Mouse (Mus musculus) midbrain, embryonic 16.5 days (tissue): ENCODE results near the gene Cd82. TPM values are rescaled to one million over a fixed set of nuclear protein-coding genes. Genes with fewer than 3 reads are reported as not detected.

Experiments used
- ATAC-seq: fragments of 200-750 bp; cut with Nextera tagmentation; 2 replicates; pipeline ENCODE4 v1.8.0; 2017; ENCODE audit warnings: moderate TSS enrichment
- H3K27ac ChIP-seq: fragments of 300-500 bp; sonication (generic); 2 replicates; pipeline ENCODE4 v1.5.1; 2014; ENCODE audit warnings: mild to moderate bottlenecking, low read length, mixed read lengths
- H3K27me3 ChIP-seq: fragments of 300-500 bp; sonication (generic); 2 replicates; pipeline ENCODE4 v1.6.1; 2014; ENCODE audit warnings: low read depth, low read length, mixed read lengths; ENCODE audit not compliant: control insufficient read depth, insufficient read depth
- H3K36me3 ChIP-seq: fragments of 300-500 bp; sonication (generic); 2 replicates; pipeline ENCODE4 v1.6.1; 2014; ENCODE audit warnings: mild to moderate bottlenecking, low read length, moderate library complexity, mixed read lengths; ENCODE audit not compliant: control insufficient read depth, insufficient read depth
- H3K4me1 ChIP-seq: fragments of 300-500 bp; sonication (generic); 2 replicates; pipeline ENCODE4 v1.6.1; 2014; ENCODE audit warnings: mild to moderate bottlenecking, low read length, mixed read lengths; ENCODE audit not compliant: control insufficient read depth, insufficient read depth
- H3K4me2 ChIP-seq: fragments of 300-500 bp; sonication (generic); 2 replicates; pipeline ENCODE4 v1.6.1; 2014; ENCODE audit warnings: mild to moderate bottlenecking, low read length, mixed read lengths
- H3K4me3 ChIP-seq: fragments of 300-500 bp; sonication (generic); 2 replicates; pipeline ENCODE4 v1.5.1; 2014; ENCODE audit warnings: low read depth, mild to moderate bottlenecking, low read length, moderate library complexity, mixed read lengths
- H3K9ac ChIP-seq: fragments of 300-500 bp; sonication (generic); 2 replicates; pipeline ENCODE4 v1.6.1; 2014; ENCODE audit warnings: low read depth, low read length, mixed read lengths
- H3K9me3 ChIP-seq: fragments of 300-500 bp; sonication (generic); replicated peaks from 2 replicates; pipeline ENCODE4 v1.6.1; 2014; ENCODE audit warnings: mild to moderate bottlenecking, low read length, mixed read lengths; ENCODE audit not compliant: control insufficient read depth, poor library complexity, severe bottlenecking
- WGBS: fragments of 180-500 bp; shearing (Covaris S2); extraction: QIAGEN DNeasy Blood & Tissue Kit; methylation state at CpG from one replicate; pipeline ENCODE4 v1.1.7; 2014; 5-methylcytosine and 5-hydroxymethylcytosine counted together
- polyA plus RNA-seq: library from polyadenylated mRNA; unstranded; fragments of >200 nt; fragmentation: Nextera tagmentation; extraction: Ambion mirVana; gene quantifications from 2 replicates; pipeline ENCODE4 v1.2.1, GENCODE M21; 2015

The Cd82 gene
- polyA plus RNA-seq, 1 experiment from 2014 or later: 19.5 TPM

DNA sequence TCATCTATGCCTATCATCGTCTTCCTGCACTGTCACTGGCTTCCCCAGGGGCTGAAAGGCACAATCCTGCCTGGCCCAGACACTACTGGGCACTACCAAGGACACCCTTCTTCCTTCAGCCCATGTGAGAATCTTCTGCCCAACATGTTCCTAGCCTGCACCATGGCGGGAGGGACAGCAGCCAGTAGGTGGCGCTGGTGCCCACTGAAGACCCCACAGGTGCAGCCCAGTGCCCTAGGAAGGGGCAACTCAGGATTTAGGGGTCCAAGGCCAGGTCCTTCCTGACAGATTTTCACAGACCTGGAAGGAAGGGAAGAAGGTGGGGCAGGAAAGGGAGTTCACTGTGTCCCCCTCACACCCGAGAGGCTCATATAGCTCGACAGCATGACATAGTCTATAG is 47.7 kb downstream of the Cd82 start:
- Histone ChIP-seq H3K9me3 (no peaks in the 10 kb centered on the region), H3K4me3 (no peak overlapping the region), H3K9ac (no peak overlapping the region), H3K4me1 (no peaks in the 10 kb centered on the region), H3K27me3 (no peaks in the 10 kb centered on the region), H3K27ac (no peak overlapping the region), H3K4me2 (no peak overlapping the region), H3K36me3 (no peaks in the 10 kb centered on the region)
- no peak for ATAC-seq
- 36% methylated on average over 5 of the region's 5 CpGs for WGBS

- H3K4me3 ChIP-seq: no peak overlapping the region
- 85% methylated on average over 9 of the region's 9 CpGs for WGBS
- no peak overlapping the region for H3K9ac ChIP-seq
- ATAC-seq: no peak
- no peak overlapping the region for H3K27ac ChIP-seq
- no peaks in the 10 kb centered on the region for H3K36me3 ChIP-seq
- H3K9me3 ChIP-seq: no peaks in the 10 kb centered on the region
- no peaks in the 10 kb centered on the region for H3K27me3 ChIP-seq
- H3K4me2 ChIP-seq: no peak overlapping the region
- no peaks in the 10 kb centered on the region for H3K4me1 ChIP-seq
Observed at GRCm38 (mm10) chr2:93414163-93414562, 48.8 kb downstream of the Cd82 start.

GRCm38 (mm10) chr2:93413367-93414014 is 49.4 kb downstream of the Cd82 start:
- no peak for ATAC-seq
- H3K27ac ChIP-seq: no peak overlapping the region
- H3K4me3 ChIP-seq: no peak overlapping the region
- H3K4me2 ChIP-seq: no peak overlapping the region
- no peaks in the 10 kb centered on the region for H3K4me1 ChIP-seq
- WGBS: 54% methylated on average over 7 of the region's 7 CpGs
- H3K36me3 ChIP-seq: no peaks in the 10 kb centered on the region
- H3K9me3 ChIP-seq: no peaks in the 10 kb centered on the region
- H3K27me3 ChIP-seq: no peaks in the 10 kb centered on the region
- no peak overlapping the region for H3K9ac ChIP-seq

- 50% methylated on average over 4 of the region's 4 CpGs for WGBS
- Histone ChIP-seq H3K4me3 (no peak overlapping the region), H3K27ac (no peak overlapping the region), H3K9ac (no peak overlapping the region), H3K4me1 (no peaks in the 10 kb centered on the region), H3K27me3 (no peaks in the 10 kb centered on the region), H3K36me3 (no peaks in the 10 kb centered on the region), H3K4me2 (no peak overlapping the region), H3K9me3 (no peaks in the 10 kb centered on the region)
- ATAC-seq: no peak
Observed at GRCm38 (mm10) chr2:93412101-93412500, 50.8 kb downstream of the Cd82 start.

DNA sequence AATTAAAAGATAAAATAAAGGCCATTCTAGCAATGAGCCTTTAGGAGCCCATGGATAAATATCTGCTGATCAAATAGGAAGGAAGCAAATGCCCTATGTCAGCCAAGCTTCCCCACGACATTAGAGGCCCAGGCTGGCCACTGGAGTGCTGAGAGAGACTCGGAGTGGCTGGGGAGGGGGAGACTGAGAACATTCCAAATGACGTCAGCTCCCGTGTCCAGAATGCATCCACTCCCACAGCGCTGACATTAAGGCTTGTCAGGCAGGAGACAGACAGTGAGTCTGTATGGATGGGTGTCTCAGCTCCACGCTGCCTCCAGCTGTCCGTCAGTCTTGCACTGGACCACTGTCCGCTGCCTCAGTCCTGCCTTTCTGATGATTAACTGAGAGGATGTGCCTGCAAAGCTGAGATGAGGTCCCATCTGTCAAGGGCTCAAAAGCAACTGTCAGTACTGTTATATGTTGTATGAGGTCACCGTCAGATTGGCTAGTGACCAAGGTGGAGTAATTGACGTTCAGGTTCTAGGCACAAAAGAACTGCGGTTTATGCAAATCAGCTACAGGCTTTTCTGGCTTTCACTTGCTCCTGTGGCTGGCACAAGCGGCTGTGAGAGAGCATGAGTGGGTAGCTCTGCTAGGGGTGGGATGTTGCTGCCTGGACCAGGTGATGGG is 51.9 kb downstream of the Cd82 start:
- 0 out of 2 replicates have a peak, but pooled peaks have one; percentile 15 for ATAC-seq
- no peaks in the 10 kb centered on the region for H3K27me3 ChIP-seq
- no peak overlapping the region for H3K4me3 ChIP-seq
- no peaks in the 10 kb centered on the region for H3K4me1 ChIP-seq
- no peak overlapping the region for H3K27ac ChIP-seq
- WGBS: 33% methylated on average over 12 of the region's 12 CpGs
- H3K4me2 ChIP-seq: no peak overlapping the region
- H3K9ac ChIP-seq: no peak overlapping the region
- H3K9me3 ChIP-seq: no peaks in the 10 kb centered on the region
- no peaks in the 10 kb centered on the region for H3K36me3 ChIP-seq

- Histone ChIP-seq H3K9me3 (no peaks in the 10 kb centered on the region), H3K36me3 (no peaks in the 10 kb centered on the region), H3K27ac (no peak overlapping the region), H3K4me3 (no peak overlapping the region), H3K4me1 (no peaks in the 10 kb centered on the region), H3K4me2 (no peak overlapping the region), H3K9ac (no peak overlapping the region), H3K27me3 (no peaks in the 10 kb centered on the region)
- ATAC-seq: 0 out of 2 replicates have a peak, but pooled peaks have one; percentile 58
- WGBS: 51% methylated on average over 7 of the region's 7 CpGs
Observed at GRCm38 (mm10) chr2:93405017-93405425, 57.9 kb downstream of the Cd82 start.

- WGBS: 51% methylated on average over 4 of the region's 4 CpGs
- Histone ChIP-seq H3K9me3 (no peaks in the 10 kb centered on the region), H3K36me3 (no peaks in the 10 kb centered on the region), H3K4me2 (no peak overlapping the region), H3K4me3 (no peak overlapping the region), H3K9ac (no peak overlapping the region), H3K4me1 (no peaks in the 10 kb centered on the region), H3K27ac (no peak overlapping the region), H3K27me3 (no peaks in the 10 kb centered on the region)
- no peak for ATAC-seq
Observed at GRCm38 (mm10) chr2:93404169-93404568, 58.8 kb downstream of the Cd82 start.

DNA sequence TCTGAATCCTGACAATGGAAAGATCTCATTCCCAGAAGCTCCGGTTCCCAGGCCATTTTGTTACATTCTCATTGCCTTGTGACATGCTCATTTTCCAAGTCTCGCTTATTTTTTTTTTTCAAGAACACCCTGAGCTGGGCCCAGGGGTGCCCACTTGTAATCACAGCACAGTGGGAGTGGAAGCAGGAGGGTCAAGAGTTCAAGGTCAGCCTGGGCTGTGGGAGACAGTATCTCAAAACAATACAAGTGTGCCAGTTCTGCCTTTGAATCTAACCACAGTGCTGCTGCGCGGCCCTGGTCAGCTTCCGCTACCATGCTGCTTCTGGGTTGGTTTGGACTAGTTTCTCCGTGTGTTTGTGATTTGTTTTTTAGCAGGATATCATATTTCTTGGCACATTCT is 59.7 kb downstream of the Cd82 start:
- Histone ChIP-seq H3K4me2 (no peak overlapping the region), H3K9ac (no peak overlapping the region)

DNA sequence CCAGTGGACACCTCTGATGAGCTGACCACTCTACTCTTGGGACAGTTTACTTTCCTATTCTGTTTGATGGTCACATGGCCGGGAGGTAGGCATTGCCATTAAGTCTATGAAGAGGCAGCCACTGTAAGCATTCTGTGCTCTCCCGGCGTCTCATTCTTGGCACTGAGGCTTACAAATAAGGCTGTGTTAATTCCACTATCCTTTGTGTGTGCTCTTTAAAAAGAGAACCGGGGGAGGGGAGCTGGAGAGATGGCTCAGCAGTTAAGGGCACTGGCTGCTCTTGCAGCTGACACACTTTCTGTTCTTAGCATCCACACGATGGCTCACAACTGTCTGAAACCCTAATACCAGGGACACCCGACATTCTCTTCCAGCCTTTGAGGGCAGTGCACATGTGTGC is 71.7 kb downstream of the Cd82 start:
- 26% methylated on average over 6 of the region's 6 CpGs for WGBS
- peaks cover 19% of the 10 kb centered on the region for H3K4me1 ChIP-seq
- no peak overlapping the region for H3K27ac ChIP-seq
- H3K4me3 ChIP-seq: no peak overlapping the region
- no peak overlapping the region for H3K4me2 ChIP-seq
- H3K36me3 ChIP-seq: no peaks in the 10 kb centered on the region
- no peak overlapping the region for H3K9ac ChIP-seq
- no peaks in the 10 kb centered on the region for H3K9me3 ChIP-seq
- H3K27me3 ChIP-seq: no peaks in the 10 kb centered on the region
- 0 out of 2 replicates have a peak, but pooled peaks have one; percentile 7 for ATAC-seq

More for the DNA sequence above, 59.7 kb downstream of the Cd82 start:
- ATAC-seq: no peak
- 86% methylated on average over 6 of the region's 6 CpGs for WGBS
- Histone ChIP-seq H3K9me3 (no peaks in the 10 kb centered on the region), H3K27me3 (no peaks in the 10 kb centered on the region), H3K4me3 (no peak overlapping the region), H3K36me3 (no peaks in the 10 kb centered on the region), H3K4me1 (no peaks in the 10 kb centered on the region), H3K27ac (no peak overlapping the region)
